Mouse (Mus musculus) WW6 (cell line): Measurements from ENCODE around the gene Fgfr2.
A peak's percentile ranks its signal among the peaks of the same experiment; 100 is the strongest.

Experiments
- DNase-seq: peaks from one replicate; pipeline ENCODE4 v3.0.0-alpha.2; 2013; ENCODE audit warnings: low read depth, low spot score

Fgfr2 gene

DNA sequence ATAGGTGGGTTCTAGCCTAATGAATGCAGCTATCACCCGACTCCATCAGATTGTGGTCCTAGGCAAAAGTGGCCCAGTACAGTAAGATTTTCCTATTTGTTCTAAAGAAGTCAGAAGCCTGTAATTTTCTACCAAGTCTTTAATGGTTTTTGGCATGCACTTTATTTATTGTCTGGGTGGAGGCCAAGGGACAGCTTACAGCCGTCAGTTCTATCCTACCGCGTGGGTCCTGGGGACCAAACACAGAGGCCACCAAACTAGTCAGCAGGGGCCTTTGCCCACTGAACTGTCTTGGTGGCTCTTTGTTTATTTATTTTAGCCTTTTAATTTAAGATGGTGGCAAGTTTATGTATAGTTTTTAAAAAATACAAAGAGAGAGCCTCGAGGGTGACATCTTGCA, 2544.5 kb downstream of the Fgfr2 start:
- no peak for DNase-seq

DNA sequence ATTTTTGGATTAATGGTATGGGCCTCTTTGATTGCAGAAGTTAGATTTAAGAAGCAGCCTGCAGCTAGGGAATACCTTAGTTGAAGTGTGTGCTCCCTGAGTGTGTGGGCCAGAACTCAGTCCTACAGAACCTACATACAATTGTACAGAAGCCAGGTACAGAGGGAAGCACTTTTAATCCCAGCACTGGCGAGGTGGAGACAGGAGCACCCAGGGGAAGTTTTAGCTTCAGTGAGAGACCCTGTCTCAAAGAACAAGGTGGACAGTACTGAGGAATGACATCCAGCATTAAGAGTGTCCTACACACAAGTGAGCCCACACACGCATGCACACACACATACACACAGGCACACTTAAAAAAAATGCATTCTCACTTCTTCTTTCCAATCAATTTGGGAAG, 2545.1 kb downstream of the Fgfr2 start:
- DNase-seq, result no peak

DNA sequence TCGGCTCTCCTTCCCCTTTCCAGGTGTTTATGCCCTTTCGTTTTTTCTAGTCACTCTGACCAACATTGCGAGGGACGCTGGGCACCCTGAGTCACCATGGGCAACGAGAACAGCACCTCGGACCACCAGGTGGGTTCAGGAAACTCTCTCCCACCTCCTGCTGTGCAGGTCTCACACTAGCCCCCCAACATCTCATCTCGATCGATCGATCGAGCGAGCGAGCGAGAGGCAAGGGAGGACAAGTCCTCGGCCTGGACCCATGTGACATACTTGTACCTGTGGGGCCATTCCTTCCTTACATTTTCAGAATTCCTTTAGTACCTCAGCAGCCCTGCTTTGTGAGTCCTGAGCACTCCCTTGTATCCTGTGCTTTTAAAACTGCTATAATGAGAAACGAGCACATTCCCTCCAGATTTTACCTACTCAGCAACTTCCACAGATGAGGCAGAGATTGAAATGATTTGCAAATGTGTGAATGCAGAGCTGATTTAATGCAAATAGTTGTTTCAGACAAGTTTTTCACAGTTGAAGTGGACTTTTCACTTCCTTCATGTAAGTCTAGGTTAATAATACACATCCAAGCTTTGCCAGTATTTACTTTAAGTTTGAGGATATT, 2545.7 kb downstream of the Fgfr2 start, which contains the start of gene Tacc2:
TSS of gene Tacc2 (plus strand) at position 51 of the 616 bp plus-strand sequence.
- no peak for DNase-seq

DNA sequence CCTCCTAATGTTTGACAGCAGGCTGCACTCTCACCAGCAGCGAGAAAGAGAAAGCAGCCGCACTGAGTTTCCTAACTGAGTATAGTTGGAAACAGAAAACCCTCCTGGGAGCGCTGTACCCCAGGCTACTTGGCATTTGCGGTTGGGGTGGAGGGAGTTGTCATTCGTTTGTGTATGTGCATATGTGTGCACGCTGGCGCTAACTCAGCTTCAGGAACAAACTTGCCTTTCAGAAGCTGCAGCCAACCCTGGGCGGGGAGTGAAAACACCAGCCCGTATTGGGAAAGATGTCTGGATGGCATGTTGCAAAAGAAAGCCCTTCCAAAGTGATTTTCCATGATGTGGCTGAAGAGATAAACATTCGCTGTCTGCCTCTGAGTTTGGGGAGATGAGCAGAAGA, 2546.2 kb downstream of the Fgfr2 start:
- no peak for DNase-seq

DNA sequence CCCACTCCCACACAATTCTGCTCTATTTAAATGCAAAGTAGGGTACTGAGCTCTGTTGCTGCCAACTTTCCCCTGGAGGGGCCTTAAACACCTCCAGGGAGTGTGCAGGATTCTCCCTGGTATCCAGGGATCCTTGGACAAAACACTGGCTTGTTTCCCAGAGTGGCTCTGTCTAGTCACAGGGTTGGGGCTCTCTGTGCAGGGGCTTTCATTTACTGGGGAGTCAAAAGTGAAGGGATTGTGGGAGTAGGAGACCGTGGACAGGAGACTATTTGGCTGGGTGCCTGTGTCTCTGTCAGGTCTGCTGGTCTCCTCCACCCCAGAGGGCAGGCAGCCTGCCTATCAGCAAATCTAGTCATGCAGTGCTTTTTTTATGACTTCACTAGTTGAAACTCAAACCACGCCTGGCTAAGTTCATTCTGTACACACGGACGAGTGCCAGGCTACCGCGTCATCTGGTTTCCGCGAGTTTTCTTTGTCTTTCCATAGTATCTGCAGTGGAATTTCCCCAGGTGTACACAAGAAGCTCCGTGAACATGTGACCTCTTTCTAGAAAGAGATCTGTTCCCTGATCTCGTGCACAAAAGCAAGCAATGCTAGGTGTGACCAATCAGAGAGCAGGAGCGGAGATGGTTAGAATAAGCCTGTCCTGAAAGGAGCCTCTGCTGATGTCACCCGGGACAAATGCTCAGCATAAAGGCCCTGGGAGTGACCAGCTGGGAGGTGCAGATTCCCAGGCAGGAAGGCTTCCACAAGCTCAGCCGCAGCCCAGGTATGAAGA, 2548.7 kb downstream of the Fgfr2 start:
- DNase-seq, result no peak

DNA sequence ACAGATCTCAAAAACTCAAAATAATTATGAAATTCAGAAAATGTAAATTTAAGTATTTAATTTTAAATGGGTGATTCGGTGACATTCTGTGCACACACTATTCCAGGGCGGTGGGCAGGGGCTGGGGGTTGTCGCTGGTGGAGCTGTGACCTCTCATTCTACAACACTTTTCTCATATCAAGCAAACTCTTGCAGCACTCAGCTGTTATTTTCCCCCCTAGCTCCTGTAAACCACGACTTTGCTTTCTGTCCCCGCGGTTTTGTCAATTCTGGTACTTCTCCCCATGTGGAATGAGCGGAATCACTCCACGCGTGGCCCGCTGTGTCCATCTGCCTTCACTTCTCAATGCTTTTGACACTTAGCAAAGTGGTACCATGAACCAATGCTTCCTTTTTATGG, 2549.4 kb downstream of the Fgfr2 start:
- no peak for DNase-seq

DNA sequence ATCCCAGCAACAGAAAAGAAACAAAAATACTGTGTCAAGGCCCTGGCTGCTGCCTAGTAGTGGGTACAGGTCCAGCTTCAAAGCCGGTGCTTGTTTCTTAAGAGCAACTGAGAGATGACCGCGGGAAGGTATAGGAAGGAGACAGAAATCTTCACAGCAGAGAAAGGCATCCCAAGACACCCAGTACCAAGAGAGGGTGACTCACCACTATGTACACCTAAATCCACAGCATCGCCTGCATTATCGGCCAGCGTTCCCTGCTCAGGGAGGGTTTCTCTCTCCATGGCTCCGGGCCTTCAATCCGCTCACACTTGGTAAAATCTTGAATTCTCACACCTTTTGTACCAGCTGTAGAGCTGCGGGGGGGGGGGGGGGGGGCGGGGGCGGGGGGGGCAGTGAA, 2550.3 kb downstream of the Fgfr2 start, which contains the start of gene Nsmce4a:
TSS of gene Nsmce4a (minus strand) at position 298 of the 400 bp plus-strand sequence.
- no peak for DNase-seq

DNA sequence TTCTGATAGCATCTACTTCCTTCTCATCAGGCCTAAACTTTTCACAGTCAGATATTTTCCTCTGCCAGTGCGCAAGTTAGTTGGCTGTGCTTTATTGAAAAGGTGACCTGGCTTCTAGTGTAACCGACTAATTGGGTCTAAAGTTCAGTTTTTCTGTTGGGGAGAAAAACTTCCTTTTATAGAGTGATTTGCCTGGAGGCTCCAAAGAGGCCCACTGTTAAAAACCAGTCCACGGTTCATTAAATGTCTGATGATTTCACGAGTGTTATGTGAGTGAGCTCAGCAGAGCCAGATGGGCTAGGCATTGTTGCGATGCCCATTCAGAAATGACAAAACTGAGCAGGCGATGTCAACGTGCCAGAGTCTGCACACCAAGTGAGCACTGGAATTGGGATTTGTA, 2552.7 kb downstream of the Fgfr2 start:
- DNase-seq, result no peak

DNA sequence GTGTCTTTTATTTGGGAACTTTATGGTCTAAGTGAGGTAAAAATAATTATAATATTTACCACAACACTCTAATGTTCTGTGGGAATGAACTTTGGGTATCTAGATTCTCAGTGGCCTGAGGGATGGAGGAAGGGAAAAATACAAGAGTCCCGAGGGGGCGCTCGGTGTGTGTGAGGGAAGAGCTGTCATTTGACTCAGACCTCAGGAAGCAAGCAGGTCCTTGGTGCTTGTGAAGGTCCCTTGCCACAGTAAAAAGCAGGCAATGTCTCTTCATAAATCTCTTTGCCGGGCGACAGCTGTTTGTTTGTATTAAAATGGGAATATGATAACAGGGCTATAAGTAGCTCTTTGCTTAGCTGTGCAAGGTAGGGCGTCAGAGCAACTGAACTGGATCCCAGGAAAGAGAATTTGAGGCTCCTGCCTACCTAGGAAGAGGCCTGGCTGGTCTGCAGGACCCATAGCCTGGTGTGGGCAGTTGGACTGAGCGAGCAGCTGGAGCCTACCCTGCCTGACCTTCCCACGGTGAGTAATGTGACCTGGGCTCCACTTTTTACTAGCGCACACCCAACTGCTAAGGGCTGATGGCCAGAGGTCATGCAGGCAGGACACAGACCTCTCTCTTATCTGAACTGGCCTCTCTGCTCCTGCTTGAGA, 2554.2 kb downstream of the Fgfr2 start:
- no peak for DNase-seq

DNA sequence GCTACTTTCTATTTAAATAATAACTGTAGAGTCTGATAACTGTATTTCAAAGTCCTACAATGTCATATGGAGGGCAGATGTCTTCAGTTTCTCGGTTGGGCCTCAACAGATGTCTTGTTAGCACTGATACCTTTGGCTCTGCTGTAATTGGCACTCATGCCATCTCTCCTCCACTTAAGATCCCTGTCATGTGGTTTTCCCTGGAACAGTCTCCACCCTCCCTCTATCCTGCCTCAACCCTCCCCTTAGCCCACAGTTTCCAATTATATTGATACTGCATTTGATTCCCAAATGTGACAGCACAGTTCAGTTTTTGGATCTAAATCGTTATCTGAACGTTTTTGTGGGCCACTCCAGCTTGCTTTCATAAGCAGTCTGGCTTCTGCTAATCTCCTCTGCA, 2558.6 kb downstream of the Fgfr2 start:
- DNase-seq, result no peak

DNA sequence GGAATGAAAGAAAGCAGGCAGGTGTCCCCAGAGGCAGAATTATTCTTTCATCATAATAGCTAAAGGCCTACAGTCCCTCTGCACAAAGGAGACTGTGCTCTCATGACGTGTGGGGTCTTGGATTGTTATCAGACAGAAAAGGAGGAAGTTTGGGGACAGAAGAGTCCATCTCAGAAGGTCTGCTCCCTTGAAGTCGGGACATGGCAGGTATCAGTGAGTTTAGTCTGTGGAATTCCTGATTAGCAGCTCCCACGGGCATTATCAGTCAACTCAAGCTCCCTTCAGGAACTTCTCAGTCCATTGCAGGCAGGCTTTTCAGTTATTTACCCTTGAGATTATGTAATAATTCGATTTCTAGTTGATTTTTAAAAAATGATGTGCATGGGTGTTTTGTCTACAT, 2559.3 kb downstream of the Fgfr2 start:
- no peak for DNase-seq

DNA sequence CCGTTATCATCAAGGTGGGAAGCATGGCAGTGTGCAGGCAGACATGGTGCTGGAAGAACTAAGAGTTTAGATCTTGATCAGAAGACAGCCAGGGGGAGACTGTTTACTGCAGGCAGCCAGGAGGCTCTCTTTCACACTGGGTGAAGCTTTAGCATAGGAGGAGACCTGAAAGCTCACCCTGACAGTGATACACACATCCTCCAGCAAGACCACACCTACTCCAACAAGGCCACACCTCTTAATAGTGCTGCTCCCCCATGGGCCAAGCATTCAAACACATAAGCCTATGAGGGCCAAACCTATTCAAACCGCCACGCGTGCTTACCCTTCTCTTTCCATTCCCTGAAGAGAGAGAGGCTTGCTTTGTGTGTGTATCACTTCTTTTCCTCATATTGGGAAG, 2559.9 kb downstream of the Fgfr2 start:
- no peak for DNase-seq

DNA sequence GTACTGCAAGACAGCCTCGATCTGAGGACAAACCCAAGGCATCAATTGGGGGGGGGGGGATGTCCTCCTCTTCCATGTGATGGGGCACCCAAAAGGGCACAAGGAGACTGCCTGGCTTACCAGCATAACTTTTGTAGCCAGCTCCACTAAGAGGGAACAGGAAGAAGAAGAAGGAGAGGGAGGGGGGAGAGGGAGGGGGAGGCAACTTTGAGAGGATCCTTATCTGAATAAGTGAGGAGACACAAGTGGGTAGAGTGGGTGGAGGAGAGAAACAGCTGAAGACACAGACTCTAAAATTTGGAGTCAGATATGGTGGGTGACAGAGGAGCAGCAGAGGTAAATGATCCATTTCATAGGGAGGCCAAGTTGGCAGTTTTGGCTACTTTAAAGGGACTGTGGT, 2562.2 kb downstream of the Fgfr2 start:
- no peak for DNase-seq

DNA sequence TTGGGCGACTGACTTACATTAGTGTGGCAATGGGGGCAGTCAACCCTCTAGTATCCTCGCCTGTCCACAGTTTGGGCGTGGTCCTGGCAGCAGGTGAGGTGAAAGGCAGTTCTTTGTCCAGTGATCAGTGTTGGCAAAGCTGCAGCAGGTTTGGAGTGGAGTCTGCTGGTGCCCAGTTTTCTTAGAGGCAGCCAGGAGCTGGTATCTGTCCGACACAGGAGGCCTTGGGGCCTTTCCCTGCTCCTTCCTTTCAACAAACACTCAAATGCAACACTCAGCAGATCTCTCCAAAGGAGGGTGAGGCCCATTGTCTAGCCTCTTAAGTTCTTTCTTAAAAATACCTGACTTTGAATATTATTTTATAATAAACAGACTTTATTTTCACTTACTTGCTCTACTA, 2564.6 kb downstream of the Fgfr2 start:
- DNase-seq, result no peak

DNA sequence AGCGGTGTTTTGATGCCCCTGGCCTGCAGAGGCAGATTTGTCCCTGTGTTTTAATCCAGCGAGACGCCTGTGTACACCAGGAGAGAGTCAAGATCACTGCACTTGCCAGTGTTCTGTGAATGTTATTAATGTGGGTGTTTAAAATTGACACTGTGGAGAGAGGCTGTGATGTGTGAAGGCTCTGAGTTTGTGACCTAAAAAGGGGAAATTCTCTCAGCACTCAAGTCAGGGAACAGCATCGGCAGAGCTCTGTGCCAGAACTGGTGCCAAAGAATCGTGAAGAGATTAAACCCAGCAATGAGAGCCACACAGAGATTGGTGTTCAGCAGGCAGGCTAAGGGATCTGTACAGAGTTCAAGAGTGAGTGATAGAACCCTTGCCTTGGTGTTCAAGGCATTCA, 2567.6 kb downstream of the Fgfr2 start:
- DNase-seq, result no peak

DNA sequence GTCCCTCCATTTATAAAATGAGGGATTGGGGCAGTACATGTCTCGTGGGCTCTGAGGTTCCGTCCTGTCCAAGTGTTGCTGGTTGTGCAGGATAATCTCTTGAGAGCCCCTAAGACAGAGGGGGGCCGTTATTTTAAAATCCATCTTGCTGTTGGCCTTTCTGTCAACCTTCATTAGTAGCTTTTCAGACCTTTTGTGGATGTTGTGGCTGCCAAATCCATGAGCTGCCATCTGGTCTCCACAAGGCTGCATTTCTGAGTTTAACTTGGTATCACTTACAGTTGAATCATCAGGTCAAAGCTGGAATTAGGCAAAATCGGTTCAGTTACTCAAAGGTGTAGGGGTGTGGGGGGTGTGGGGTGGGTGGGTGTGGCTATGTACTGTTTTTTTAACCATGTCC, 2569.8 kb downstream of the Fgfr2 start:
- no peak for DNase-seq

DNA sequence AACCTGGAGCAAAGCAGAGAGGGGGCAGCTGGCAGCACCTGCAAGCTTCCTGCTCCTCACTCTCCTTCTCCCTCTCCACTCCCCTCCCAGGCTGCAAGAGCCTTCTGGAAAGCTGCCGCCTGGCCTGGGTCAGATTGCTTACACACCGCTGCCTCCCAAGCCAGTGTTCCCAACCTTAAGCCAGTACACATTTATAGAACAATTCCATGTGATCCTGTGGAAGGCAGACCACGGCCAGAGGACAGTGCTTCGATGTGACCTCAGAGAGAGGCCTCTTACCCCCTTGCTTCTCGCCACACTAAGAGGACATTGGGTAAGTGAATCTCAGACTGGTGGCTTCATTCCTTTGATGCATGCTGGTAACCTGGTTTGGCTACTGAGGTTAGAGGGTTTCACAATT, 2570.4 kb downstream of the Fgfr2 start:
- DNase-seq, result no peak

DNA sequence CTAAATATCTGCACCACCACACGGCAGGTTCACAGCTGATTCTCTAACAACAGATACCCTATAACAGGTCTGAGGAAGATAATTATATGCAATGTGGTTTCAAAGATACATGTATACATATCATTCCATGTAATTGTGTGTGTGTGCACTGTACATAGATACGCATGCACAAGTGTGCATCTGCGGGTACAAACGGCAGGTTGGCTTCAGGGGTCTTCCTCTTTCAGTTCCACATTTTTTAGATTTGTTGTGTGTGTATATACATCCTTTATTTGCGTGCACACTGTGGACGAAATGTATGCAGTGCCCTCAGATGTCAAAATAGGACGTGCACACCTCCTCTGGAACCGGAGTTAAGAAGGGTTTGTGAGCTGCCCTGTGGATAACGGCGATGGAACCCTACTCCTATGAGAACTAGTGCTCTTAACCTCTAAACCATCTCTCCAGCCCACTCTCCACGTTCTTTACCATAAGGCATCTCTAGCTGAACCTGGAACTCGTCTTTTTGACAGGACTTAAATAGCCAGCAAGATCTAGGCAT, 2575.4 kb downstream of the Fgfr2 start:
- no peak for DNase-seq

DNA sequence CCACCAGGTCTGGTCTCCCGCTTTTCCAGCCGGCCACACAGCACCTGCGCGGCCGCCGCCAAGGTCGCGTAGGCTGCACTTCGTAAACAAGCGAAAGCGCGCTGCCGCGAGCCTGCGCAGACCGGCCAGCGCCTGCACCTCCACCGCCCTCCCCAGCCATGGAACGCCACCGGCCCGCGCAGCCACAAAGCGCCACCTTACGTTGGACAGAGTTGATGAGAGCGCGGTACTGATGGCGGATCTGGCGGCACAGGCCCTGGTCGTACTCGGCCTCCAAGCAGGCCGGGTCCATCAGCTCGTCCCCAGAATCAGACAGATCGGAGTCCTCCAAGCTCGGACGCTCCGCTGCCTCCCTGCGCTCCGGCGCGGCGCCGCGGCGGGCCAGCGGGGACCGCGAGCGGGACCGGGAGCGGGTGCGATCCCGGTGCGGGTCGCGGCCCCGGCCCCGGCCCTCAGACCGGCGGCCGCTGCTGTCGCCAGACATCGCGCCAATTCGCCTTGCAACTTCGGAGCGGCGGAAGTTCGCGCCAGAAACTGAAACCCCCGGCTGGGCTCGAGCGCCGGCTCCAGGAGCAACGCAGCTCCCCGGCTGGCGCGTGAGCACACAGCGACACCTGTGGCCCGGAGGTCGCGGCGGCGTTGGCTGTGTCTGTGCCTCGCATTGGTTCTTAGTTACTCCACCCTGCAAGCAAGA, 2576.2 kb downstream of the Fgfr2 start:
- DNase-seq, result peak; percentile 84

DNA sequence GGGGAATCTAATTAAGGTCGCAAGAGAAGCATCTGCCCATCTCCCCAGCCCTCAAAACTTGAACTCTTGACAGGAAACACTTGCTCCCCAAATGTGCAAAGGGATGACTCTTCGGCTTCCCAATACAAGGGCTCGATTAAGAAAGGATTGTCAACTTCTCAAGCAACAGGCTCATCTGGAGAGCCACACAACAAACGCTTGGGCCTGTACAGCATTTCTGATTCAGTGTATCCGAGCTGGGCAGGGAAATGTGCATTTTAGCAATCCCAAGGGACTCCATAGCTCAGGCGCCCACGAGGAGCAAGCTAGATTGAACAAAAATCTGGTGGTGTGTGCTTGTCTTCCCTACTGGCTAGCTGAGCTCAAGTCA, 2576.7 kb downstream of the Fgfr2 start:
- no peak for DNase-seq

DNA sequence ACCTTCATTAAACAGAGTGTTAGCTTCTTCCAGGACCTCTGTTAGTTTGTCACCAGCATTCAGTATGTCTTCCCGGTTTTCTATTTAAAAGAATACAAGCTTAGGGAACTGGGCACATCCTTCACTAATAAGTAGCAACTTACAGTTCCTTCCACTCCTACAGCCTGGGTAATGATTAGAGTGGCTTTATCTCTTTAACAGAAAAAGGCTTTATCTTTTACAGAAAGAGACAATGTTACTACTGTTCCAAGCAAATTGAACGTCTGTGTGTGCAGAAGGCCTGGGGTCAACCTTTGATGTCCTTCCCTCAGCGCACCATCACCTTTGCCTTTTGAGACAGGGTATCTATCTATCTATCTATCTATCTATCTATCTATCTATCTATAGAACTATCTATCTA, 2577.3 kb downstream of the Fgfr2 start:
- DNase-seq, result no peak

DNA sequence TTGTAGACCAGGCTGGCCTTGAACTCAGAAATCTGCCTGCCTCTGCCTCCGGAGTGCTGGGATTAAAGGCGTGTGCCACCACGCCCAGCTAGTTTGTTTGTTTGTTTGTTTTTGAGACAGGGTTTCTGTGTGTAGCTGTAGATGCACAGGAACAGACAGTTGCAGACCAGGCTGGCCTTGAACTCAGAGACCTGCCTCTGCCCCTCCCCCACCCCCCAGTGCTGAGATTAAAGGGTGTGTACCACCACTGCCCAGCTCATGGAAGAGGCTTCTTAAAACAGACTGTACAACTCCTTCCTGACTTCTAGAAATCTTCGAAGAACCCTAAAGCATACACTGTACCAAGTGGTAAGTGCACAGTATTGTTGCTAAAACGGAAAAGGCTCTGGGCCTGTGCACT, 2577.7 kb downstream of the Fgfr2 start:
- DNase-seq, result no peak
